Mouse (Mus musculus): ENCODE results near the gene Olfr467. TPM values are rescaled to one million over a fixed set of nuclear protein-coding genes. Genes with fewer than 3 reads are reported as not detected.

Olfr467 gene
- polyA plus RNA-seq, 1 experiment from 2014 or later: not detected

Other genes starting within 250 kb of the Olfr467 start
- gene Olfml1, start 244.8 kb upstream of the Olfr467 start, polyA plus RNA-seq (2016; fragmentation: Nextera tagmentation; extraction: Ambion mirVana): 4.1 and 5.7 TPM in 2 replicates
- gene Ppfibp2, start 217.1 kb upstream of the Olfr467 start, polyA plus RNA-seq (2016; fragmentation: Nextera tagmentation; extraction: Ambion mirVana): 2.0 and 2.7 TPM in 2 replicates
- gene 5330417H12Rik, start 187.1 kb upstream of the Olfr467 start, polyA plus RNA-seq (2016; fragmentation: Nextera tagmentation; extraction: Ambion mirVana): not detected in 2 replicates
- 0.17 TPM in 1 of 2 replicates, not detected in the other for gene Cyb5r2, start 54.2 kb upstream of the Olfr467 start, polyA plus RNA-seq (2016; fragmentation: Nextera tagmentation; extraction: Ambion mirVana)
- not detected in 2 replicates for gene Ovch2, start 11.1 kb upstream of the Olfr467 start, polyA plus RNA-seq (2016; fragmentation: Nextera tagmentation; extraction: Ambion mirVana)
- not detected in 2 replicates for gene Olfr469, start 13.3 kb downstream of the Olfr467 start, polyA plus RNA-seq (2016; fragmentation: Nextera tagmentation; extraction: Ambion mirVana)
- gene Olfr470, start 35.2 kb downstream of the Olfr467 start, polyA plus RNA-seq (2016; fragmentation: Nextera tagmentation; extraction: Ambion mirVana): not detected in 2 replicates
- not detected in 2 replicates for gene Olfr472, start 85.6 kb downstream of the Olfr467 start, polyA plus RNA-seq (2016; fragmentation: Nextera tagmentation; extraction: Ambion mirVana)
- gene Olfr473, start 118.2 kb downstream of the Olfr467 start, polyA plus RNA-seq (2016; fragmentation: Nextera tagmentation; extraction: Ambion mirVana): not detected in 2 replicates
- gene Olfr474, start 142.4 kb downstream of the Olfr467 start, polyA plus RNA-seq (2016; fragmentation: Nextera tagmentation; extraction: Ambion mirVana): not detected in 2 replicates
- gene Olfr476, start 152.5 kb downstream of the Olfr467 start, polyA plus RNA-seq (2016; fragmentation: Nextera tagmentation; extraction: Ambion mirVana): not detected in 2 replicates
- not detected in 2 replicates for gene Olfr477, start 174.4 kb downstream of the Olfr467 start, polyA plus RNA-seq (2016; fragmentation: Nextera tagmentation; extraction: Ambion mirVana)
- not detected in 2 replicates for gene Olfr478, start 221.7 kb downstream of the Olfr467 start, polyA plus RNA-seq (2016; fragmentation: Nextera tagmentation; extraction: Ambion mirVana)
- not detected in 2 replicates for gene Olfr479, start 238.4 kb downstream of the Olfr467 start, polyA plus RNA-seq (2016; fragmentation: Nextera tagmentation; extraction: Ambion mirVana)